Mouse (Mus musculus): ENCODE data around the gene Trabd2b. TPM values are rescaled to one million over a fixed set of nuclear protein-coding genes. Genes with fewer than 3 reads are reported as not detected.

The Trabd2b gene
- total RNA-seq, 2 experiments from 2014 or later: 0.96 to 2.0 TPM

DNA sequence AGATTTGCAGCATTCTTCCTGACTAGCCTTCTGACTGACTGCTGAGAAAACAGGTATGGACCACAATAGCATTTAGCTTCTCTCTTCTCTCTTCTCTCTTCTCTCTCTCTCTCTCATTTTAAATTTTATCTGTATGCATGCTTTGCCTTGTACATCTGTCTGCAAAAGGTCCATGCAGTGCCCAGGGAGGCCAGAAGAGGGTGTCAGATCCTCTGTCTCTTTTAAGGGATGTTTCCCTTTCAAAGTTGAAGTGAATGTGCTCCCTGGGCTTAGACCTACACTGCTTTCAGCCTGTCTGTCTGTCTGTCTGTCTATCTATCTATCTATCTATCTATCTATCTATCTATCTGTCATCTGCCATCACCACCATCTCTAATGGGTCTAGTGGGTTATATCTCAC, 8.9 kb upstream of the Trabd2b start:
- DNase-seq (ENCODE audit: low spot score): no peak

DNA sequence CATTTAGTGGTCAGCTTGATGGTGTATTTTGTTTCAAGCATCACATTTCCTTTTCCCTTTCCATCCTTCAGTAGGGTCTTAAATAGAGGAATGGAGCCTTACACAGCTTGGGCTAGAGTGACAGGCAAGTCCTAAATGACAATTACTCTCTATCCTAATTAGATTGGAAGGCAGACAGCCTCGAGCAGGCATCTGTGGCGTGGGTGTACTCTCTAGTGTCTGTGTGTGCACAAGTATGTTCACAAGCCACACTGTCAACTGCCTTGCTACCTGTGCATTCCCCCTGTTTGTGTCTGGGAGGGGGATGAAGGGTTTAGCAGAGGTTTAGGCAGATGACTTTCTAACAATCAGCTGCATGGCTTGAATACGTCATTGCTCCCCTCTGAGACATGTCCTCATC, 6.7 kb upstream of the Trabd2b start:
- no peak for DNase-seq (ENCODE audit: low spot score)

DNA sequence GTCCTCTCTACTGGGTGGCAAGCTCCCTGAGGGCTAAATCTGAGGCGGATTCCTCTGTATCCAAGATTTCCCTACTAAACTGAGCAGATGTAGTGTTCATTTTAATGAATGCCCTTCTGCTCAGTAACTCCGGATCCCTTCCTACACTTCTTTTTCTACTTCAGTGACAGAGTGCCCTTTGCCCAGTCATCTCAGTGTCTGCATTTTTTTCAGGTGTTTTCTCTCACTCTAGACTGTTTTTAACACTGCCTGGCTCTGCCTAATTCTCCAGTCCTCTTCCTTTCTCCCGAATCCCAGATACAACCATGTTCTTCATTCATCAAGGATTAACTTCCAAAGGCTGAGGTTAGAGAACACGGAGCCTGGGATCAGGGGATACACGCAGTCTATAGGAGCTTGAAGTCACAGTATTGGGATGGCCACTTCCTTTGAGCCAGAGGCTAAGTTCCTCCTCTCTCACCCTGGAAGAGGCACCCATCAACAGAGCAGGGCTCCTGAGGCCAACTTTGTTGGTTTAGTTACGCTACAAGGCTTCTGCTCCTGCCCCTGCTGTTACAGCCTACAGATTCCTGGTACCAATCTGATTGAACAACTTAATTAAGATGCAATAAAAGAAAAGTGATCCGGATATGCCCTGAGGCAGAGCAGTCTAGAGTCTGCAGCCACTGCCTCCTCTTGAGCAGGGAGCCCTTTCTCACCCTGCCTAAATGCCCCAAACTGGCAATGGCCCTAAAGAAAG, 4.4 kb upstream of the Trabd2b start:
- no peak for DNase-seq (ENCODE audit: low spot score)

- DNase-seq (ENCODE audit: low spot score): peak; percentile 85
Measured at GRCm38 (mm10) chr4:114405682-114406354, 706 bp upstream of the Trabd2b start.

DNA sequence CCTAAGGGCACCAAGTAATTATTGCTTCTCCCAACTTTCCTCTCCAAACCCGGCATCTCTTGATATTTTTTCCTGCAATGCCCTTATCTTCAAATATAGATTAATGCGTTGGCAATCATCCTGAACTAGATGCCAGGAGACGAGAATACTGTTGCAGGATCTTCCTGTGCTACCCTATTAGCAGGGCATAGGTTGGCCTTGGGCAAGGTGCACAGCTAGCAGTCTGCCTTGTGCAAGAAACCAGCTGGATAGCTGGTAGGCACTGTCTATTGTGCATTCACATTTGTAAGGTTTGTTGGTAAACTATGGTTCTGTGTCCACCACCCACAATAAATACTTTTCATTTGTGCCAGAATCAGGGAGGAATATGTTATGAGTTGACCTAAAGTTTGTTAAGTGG, 992 bp downstream of the Trabd2b start:
- no peak for DNase-seq (ENCODE audit: low spot score)

DNA sequence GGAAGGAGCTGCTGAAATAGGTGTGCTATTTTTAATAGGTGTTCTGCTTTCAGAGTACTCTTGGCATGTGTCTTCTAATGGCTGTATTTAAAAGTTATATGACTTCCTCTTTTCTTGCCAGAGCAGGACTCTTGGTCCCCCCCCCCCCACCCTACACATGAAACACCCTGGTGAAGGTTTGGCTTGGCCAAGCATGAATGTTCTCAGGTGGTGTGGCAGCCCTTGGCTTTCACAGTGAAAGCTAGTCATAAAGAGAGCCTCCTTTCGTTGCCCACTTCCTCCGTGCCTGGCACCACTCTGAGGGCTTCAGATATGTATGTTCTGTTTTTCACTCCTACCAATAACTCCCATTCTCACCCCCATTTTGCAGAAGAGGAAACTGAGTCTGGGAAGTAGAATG, 1.8 kb downstream of the Trabd2b start:
- no peak for DNase-seq (ENCODE audit: low spot score)

GRCm38 (mm10) chr4:114408890-114409480, 2.5 kb downstream of the Trabd2b start:
- no peak for DNase-seq (ENCODE audit: low spot score)

- no peak for DNase-seq (ENCODE audit: low spot score)
Measured at GRCm38 (mm10) chr4:114409511-114409910, 3.0 kb downstream of the Trabd2b start.

GRCm38 (mm10) chr4:114410026-114410425, 3.5 kb downstream of the Trabd2b start:
- DNase-seq (ENCODE audit: low spot score): no peak

DNA sequence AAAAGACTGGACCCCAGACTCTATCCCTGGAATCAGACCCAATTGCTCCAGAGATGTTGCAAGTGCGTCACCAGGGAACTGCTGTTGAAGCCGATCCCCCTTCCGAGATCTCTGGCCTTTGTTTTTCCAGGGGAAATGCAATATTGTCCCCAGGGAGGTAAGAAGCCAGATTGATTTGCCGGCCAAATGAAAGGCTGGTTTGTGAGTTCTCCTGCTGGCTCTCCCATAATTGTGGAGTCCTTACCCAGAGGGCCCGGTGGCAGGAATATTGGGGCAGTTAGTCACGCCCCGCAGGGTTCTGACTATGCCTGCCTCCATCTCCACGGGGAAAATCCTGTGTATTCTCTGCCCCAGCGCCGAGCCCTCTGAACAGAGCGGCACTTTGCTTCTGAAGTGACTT, 3.9 kb downstream of the Trabd2b start:
- DNase-seq (ENCODE audit: low spot score): peak; percentile 22

DNA sequence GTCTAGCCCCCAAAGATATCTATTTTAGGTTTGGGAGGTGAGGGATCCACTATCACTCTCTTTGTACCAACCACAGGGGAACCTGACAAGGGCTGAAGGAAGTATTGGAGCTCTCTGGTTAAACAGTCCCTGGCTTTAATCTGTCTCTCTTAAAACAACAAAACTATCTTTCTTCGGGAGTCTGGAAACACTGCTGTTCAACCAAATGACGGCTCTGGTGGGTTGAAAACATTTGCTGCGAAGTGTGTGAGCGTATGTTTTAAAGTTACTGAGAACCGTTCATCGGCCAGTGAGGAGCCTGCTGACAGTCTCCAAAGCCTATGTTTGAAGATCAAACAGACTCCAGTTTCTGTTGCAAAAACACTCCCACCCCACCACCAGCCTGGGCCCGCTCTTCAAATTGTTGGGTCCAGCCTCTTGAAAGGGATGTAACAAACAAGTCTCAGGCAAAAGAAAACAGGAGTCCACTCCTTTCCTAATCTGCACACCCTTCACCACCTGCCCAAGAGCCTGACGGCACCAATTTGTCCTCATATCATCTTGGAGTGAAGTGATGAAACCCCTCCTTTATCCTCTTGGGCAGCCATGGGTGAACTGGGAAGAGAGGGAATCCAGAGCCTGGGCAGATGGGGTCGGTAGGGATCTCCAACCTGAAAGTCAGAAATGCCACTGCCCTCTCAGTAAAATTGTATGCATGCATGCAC, 4.6 kb downstream of the Trabd2b start:
- DNase-seq (ENCODE audit: low spot score): no peak

GRCm38 (mm10) chr4:114411846-114412390, 5.4 kb downstream of the Trabd2b start:
- DNase-seq (ENCODE audit: low spot score): no peak

DNA sequence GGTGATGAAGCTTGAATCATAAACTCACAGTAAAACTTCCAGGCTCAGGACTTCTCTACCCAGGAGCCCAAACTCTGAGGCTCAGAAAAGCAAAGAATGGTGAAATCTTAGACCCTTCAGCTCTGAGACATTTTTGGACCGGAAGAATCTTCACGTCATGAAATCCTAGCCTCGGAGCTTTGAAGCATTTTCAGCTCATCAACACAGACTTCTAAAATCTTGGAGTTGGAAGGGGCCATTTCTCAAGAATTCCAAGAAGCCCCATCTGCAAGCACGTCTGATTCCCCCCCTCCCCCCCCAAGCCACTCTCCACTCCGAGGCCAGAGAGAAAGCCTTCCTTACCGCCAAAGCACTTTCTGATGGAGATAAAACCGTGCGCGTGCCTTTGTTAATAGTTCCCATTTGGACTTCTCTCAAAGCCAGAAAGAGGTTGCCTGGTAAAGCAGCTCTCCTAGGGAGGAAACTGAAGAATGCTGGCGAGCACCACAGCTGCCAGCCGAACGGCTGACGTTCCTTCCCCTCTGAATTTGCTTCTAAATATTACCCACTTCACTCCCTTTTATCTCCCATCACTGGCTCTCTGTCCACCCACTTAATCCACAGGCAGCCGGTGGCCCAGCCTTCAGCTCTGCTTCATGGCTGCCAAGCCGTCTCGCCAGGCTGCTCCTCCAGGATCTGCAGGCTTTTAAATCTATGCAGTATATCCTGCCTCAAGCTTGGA, 9.6 kb downstream of the Trabd2b start:
- no peak for DNase-seq (ENCODE audit: low spot score)

GRCm38 (mm10) chr4:114420154-114420553, 13.6 kb downstream of the Trabd2b start:
- no peak for DNase-seq (ENCODE audit: low spot score)

- no peak for DNase-seq (ENCODE audit: low spot score)
Measured at GRCm38 (mm10) chr4:114423084-114423483, 16.6 kb downstream of the Trabd2b start.

DNA sequence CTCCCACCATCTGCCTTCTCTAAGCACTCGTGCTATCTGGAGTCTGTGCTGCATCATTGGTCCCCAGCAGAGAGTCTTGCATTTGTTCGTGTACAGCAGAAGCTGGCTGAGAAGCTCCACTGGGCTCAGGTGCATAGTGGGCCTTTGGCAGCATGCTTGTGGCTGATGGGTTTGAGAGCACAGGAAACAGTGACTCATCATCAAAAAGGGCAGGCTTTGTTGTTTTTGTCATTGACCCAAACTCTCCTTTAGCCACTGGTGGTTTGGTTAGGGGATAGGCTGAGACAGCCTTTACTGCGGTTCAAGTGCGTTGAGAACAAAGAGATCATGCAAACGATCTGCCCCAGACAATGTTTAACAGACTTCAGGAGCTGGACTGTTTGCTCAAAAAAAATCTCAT, 19.3 kb downstream of the Trabd2b start:
- no peak for DNase-seq (ENCODE audit: low spot score)

GRCm38 (mm10) chr4:114432742-114433141, 26.2 kb downstream of the Trabd2b start:
- no peak for DNase-seq (ENCODE audit: low spot score)

DNA sequence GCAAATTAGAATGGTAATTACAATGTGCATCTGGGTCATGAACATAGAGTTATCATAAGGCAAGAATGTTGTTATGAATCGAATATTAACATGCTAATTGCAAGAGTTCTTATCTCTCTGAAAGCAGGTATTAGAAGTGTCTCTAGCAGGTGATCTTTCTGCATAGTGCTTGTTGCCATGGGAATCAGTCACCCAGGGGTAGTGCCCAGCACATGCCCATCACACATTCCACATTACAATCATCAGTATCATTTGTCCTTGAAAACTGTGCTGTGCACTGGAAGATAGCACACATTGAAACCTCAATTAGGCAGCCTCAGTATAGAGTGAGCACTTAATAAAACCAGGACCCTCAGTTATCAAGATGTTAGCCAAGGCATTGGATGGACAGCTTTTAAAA, 26.9 kb downstream of the Trabd2b start:
- no peak for DNase-seq (ENCODE audit: low spot score)

DNA sequence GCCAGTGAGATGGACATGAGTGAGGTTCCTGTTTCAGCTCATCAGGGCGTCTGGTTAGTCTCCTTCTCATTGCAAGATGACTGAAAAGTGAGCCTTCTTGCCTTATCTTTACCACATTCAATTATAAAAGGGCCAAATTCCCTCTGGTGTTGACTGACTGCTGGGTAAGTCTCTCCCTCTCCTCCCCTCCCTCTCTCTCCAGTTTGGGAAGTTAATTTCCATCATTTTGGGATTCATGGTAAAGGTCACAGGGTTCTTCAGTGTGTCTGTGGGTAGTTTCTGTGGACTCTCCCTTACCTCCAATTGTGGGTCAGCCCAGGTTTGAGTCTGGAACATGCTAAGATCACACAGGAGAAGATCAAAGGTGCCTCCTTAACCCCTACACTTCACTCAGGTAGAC, 28.2 kb downstream of the Trabd2b start:
- DNase-seq (ENCODE audit: low spot score): no peak

- DNase-seq (ENCODE audit: low spot score): no peak
Measured at GRCm38 (mm10) chr4:114435381-114435780, 28.9 kb downstream of the Trabd2b start.

DNA sequence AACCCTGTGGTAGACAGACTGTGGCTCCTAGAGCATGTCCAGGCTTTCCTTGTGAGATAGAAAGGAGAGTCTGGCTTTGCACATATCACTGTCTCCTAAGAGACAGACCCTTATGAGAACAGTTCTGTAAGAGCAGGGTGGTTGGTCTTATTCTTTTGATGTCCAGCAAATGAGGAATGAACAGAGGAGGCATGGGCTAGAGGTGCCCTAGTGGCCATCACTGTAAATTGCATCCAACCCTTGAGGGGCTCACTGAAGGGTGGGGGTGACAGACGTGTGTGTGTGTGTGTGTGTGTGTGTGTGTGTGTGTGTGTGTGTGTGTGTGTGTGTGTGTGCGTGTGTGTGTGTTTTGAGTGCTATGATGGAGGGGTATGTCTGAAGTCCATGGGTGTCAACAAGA, 32.2 kb downstream of the Trabd2b start:
- DNase-seq (ENCODE audit: low spot score): no peak
